Mouse (Mus musculus): ENCODE measurements at regions not wholly inside any gene's neighbourhood (a gene's known extent, or its start where the extent isn't known, plus 50 kb on each side); places are given as distances from the start of the nearest gene placed in this dataset.

GRCm38 (mm10) chr2:45184149-45184548 is 67.0 kb upstream of the Zeb2 start:
- DNase-seq (ENCODE audit: low spot score): peak; percentile 45

GRCm38 (mm10) chr2:45182876-45183275 is 65.7 kb upstream of the Zeb2 start:
- DNase-seq (ENCODE audit: low spot score): no peak

DNA sequence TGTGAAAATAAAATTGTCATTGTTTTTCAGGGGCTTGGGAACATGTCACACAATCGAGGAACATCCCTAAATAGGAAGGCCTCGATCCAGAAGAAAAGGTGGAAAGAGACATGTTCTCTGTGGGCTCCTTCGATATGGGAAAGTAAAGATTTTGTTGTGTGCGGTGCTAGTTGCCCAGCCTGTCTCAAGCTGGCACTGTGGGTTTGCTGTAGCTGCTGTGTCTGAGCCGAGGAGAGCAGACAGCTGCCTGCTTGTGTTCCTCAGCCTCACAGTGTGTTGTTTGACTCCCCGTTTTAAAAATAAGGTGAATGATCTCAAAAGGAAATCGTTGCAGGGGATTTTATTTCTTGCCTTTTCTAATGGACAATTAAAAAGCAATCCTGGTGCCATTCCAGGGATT is 64.4 kb upstream of the Zeb2 start:
- DNase-seq (ENCODE audit: low spot score): no peak

- no peak for DNase-seq (ENCODE audit: low spot score)
Observed at GRCm38 (mm10) chr2:45178849-45179453, 61.8 kb upstream of the Zeb2 start.

- no peak for DNase-seq (ENCODE audit: low spot score)
Observed at GRCm38 (mm10) chr2:45172382-45172781, 55.2 kb upstream of the Zeb2 start.

GRCm38 (mm10) chr2:45171520-45172173 is 54.5 kb upstream of the Zeb2 start:
- no peak for DNase-seq (ENCODE audit: low spot score)

GRCm38 (mm10) chr2:45170272-45170671 is 53.1 kb upstream of the Zeb2 start:
- DNase-seq (ENCODE audit: low spot score): no peak

- DNase-seq (ENCODE audit: low spot score): peak; percentile 44
Observed at GRCm38 (mm10) chr2:45169429-45170070, 52.4 kb upstream of the Zeb2 start.

GRCm38 (mm10) chr2:45168606-45169005 is 51.4 kb upstream of the Zeb2 start:
- DNase-seq (ENCODE audit: low spot score): no peak
